Mouse (Mus musculus): ENCODE measurements at regions not wholly inside any gene's neighbourhood (a gene's known extent, or its start where the extent isn't known, plus 50 kb on each side); places are given as distances from the start of the nearest gene placed in this dataset.
"Not testable (repeated sequence)": the region's sequence is repeated elsewhere in the genome, so short reads cannot be mapped to it uniquely, and the experiment has no call there.

DNA sequence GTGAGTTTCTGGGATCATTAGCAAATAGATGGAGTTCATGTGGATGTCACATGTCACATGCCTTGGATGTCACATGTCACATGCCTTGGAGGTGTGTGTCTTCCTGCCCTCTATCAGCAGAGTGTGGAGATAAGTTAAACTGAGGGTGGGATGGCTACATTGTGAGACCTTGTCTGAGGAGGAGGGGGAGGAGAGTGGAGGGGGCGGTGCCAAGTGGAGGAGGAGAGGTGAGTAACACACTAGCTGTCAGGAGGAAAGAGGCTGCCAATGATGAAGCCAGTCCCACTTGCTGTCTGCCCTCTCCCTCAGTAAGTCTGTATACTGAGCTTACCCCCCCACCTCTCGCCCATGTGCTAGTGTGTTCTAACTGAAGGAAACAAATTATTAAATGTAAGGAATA lies 81.5 kb upstream of the Dynlt1c start:
- not testable (repeated sequence) for H3K4me3 ChIP-seq (ENCODE audit: low read depth, low read length); H3K36me3 ChIP-seq (ENCODE audit: control insufficient read depth, insufficient read depth, low read length); H3K9me3 ChIP-seq (ENCODE audit: control insufficient read depth, low read length); ATAC-seq (replicated peaks; ENCODE audit: low FRiP score); H3K9ac ChIP-seq (ENCODE audit: low read length); H3K4me2 ChIP-seq (ENCODE audit: low read depth, low read length, severe bottlenecking); H3K27me3 ChIP-seq (ENCODE audit: control insufficient read depth, insufficient read depth, low read length); H3K27ac ChIP-seq (ENCODE audit: low read depth, low read length); H3K4me1 ChIP-seq (replicated peaks; ENCODE audit: control insufficient read depth, insufficient read depth, low read length)
- DNase-seq (ENCODE audit: low spot score): peak; percentile 48
- 97% methylated on average over 2 of the region's 2 CpGs for WGBS

DNA sequence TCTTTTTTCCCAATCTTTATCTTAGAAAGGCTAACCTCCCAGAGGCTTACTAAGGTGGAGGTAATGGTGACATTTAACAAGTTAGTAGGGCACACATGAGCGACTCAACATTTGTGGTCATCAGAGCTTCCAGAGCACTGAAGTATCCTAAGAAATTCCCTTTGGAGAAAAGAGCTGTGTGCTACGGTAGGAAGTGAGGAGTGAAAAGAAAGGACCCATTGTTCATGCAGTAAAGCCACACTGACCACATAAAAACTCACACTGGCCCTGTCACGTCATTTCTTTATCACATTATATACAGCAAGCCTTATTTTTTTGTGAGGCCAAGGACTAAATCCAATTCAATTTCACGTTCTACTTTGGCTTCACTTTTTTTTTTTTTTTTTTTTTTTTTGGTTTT lies 80.7 kb upstream of the Dynlt1c start:
- not testable (repeated sequence) for H3K4me2 ChIP-seq (ENCODE audit: low read depth, low read length, severe bottlenecking); H3K36me3 ChIP-seq (ENCODE audit: control insufficient read depth, insufficient read depth, low read length); H3K4me3 ChIP-seq (ENCODE audit: low read depth, low read length); ATAC-seq (replicated peaks; ENCODE audit: low FRiP score); DNase-seq (ENCODE audit: low spot score); H3K27me3 ChIP-seq (ENCODE audit: control insufficient read depth, insufficient read depth, low read length); H3K9me3 ChIP-seq (ENCODE audit: control insufficient read depth, low read length); H3K9ac ChIP-seq (ENCODE audit: low read length); H3K4me1 ChIP-seq (replicated peaks; ENCODE audit: control insufficient read depth, insufficient read depth, low read length); H3K27ac ChIP-seq (ENCODE audit: low read depth, low read length)
- 57% methylated on average over 4 of the region's 4 CpGs for WGBS

DNA sequence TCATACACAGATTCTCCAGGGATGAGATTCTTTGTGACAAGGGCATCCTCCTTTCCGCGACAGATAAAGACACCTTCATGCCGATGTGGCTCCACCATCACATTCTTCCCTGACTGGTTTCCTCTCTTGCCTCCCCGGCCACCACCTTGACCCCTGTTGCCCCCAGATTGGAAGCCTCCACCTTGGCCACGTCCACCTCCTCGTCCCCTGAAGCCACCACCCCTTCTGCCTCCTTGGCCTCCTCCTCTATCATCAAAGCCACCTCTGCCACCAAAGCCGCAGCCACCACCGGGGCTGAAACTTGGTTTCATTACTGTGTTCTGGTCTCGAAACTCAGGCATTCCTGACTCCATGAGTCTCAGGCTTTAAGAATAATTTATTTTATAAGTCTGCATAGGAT lies 79.3 kb upstream of the Dynlt1c start:
- not testable (repeated sequence) for H3K9me3 ChIP-seq (ENCODE audit: control insufficient read depth, low read length); H3K9ac ChIP-seq (ENCODE audit: low read length); H3K27me3 ChIP-seq (ENCODE audit: control insufficient read depth, insufficient read depth, low read length); H3K4me2 ChIP-seq (ENCODE audit: low read depth, low read length, severe bottlenecking); DNase-seq (ENCODE audit: low spot score); H3K27ac ChIP-seq (ENCODE audit: low read depth, low read length); H3K4me3 ChIP-seq (ENCODE audit: low read depth, low read length); ATAC-seq (replicated peaks; ENCODE audit: low FRiP score); H3K4me1 ChIP-seq (replicated peaks; ENCODE audit: control insufficient read depth, insufficient read depth, low read length); H3K36me3 ChIP-seq (ENCODE audit: control insufficient read depth, insufficient read depth, low read length)
- WGBS: 79% methylated on average over 5 of the region's 9 CpGs

DNA sequence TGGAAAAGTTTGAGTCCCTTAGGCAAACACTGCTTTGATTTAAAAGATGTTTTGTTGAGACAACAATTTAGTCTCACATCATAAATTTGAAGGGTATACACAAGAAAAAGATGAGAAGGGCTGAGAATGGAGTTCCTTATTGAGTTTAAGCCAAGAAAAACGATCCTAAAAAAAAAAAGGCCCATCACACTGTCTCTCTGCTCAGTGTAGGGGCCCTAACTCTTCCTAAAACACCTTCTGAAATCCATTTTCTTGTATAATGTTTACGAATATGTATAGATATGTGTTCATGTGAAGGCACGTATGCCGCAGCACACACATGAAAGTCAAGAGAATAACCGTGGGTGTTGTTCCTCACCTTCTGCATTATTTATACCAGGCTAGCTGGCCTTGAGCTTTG lies 62.7 kb upstream of the Dynlt1c start:
- no CpG with 5 or more reads among the region's 5 CpGs for WGBS
- not testable (repeated sequence) for H3K4me3 ChIP-seq (ENCODE audit: low read depth, low read length); H3K27ac ChIP-seq (ENCODE audit: low read depth, low read length); H3K9ac ChIP-seq (ENCODE audit: low read length); H3K9me3 ChIP-seq (ENCODE audit: control insufficient read depth, low read length); ATAC-seq (replicated peaks; ENCODE audit: low FRiP score); H3K36me3 ChIP-seq (ENCODE audit: control insufficient read depth, insufficient read depth, low read length); H3K4me1 ChIP-seq (replicated peaks; ENCODE audit: control insufficient read depth, insufficient read depth, low read length); DNase-seq (ENCODE audit: low spot score); H3K4me2 ChIP-seq (ENCODE audit: low read depth, low read length, severe bottlenecking); H3K27me3 ChIP-seq (ENCODE audit: control insufficient read depth, insufficient read depth, low read length)

DNA sequence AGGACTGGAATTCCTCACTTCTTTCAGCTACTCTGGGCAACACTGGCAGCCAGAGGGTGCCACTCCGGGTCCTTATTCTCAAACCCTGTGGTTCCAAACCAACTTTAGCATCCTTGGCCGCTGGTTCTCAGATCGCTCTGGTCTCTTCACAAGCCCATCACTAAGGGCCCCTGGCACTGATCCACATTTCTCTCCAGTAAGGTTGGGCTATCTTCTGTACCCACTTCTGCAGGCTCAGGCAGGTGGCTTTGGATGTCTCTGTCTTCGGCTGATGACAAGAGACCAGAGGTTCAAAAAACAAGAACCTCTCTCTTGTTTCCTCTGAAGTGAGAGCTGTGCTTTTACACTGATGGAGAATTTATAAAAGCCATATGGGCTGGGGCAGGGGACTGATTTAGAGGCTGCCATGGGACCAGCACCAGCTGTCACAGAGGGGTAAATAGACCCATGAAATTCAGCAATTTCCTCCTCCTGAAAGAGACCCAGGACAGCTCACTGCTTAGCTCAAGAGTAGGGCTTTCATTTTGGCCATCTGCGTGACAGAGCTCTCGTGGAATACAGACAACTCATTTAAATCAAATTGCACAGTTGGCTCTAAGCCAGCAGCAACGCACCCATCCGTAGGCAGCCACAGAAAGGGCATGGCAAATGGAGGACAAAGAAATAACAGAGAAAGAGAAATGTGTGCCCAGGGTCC lies 54.3 kb upstream of the Dynlt1c start:
- not testable (repeated sequence) for H3K4me1 ChIP-seq (replicated peaks; ENCODE audit: control insufficient read depth, insufficient read depth, low read length); H3K27ac ChIP-seq (ENCODE audit: low read depth, low read length); DNase-seq (ENCODE audit: low spot score); H3K4me3 ChIP-seq (ENCODE audit: low read depth, low read length); H3K9me3 ChIP-seq (ENCODE audit: control insufficient read depth, low read length); H3K4me2 ChIP-seq (ENCODE audit: low read depth, low read length, severe bottlenecking); H3K9ac ChIP-seq (ENCODE audit: low read length); H3K27me3 ChIP-seq (ENCODE audit: control insufficient read depth, insufficient read depth, low read length); ATAC-seq (replicated peaks; ENCODE audit: low FRiP score); H3K36me3 ChIP-seq (ENCODE audit: control insufficient read depth, insufficient read depth, low read length)
- no CpG with 5 or more reads among the region's 8 CpGs for WGBS

DNA sequence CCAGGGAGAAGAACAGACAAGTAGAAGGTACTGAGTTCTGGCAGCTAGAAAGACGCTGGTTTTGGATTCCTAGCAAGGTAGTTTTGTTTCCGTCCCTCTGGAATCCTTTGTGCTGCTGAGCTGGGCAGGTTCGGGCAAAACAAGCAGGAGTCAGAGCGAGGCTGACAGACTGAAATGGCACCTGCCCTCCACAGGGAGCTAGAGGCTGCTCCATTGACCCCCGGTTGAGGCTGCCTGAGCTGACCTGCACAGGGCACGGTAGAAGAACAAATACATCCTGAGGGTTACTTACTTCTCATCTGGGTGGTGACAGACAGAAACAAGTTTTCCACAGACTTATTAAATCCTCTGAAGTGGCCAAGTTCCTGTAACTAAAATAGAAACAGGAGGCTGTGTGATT lies 53.5 kb upstream of the Dynlt1c start:
- H3K4me3 ChIP-seq (ENCODE audit: low read depth, low read length); H3K9ac ChIP-seq (ENCODE audit: low read length); H3K4me2 ChIP-seq (ENCODE audit: low read depth, low read length, severe bottlenecking); H3K36me3 ChIP-seq (ENCODE audit: control insufficient read depth, insufficient read depth, low read length); H3K27me3 ChIP-seq (ENCODE audit: control insufficient read depth, insufficient read depth, low read length); H3K9me3 ChIP-seq (ENCODE audit: control insufficient read depth, low read length); ATAC-seq (replicated peaks; ENCODE audit: low FRiP score); H3K4me1 ChIP-seq (replicated peaks; ENCODE audit: control insufficient read depth, insufficient read depth, low read length); H3K27ac ChIP-seq (ENCODE audit: low read depth, low read length); DNase-seq (ENCODE audit: low spot score): not testable (repeated sequence)
- WGBS: no CpG with 5 or more reads among the region's 6 CpGs

Data from forebrain, embryonic 11.5 days (tissue).